Mouse (Mus musculus): ENCODE measurements at regions not wholly inside any gene's neighbourhood (a gene's known extent, or its start where the extent isn't known, plus 50 kb on each side); places are given as distances from the start of the nearest gene placed in this dataset.
"Not testable (repeated sequence)": the region's sequence is repeated elsewhere in the genome, so short reads cannot be mapped to it uniquely, and the experiment has no call there.

DNA sequence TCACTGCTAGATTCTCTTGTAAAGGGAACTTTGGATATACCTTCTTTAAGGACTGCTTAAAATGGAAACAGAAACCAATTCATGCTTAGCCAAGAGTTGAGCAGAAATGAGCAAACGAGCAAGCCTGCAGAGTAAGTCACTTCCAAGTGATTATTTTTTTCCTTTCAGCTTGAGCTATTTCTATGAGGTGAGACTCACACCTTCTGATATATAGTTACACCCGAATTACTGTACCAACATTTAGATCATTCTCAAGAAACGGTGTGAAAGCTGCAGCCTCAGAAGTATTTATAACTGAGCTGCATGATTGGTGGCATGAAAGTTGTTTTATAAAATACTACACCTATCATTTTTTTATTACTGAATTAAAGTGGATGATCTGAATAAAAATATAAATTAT lies 771.9 kb upstream of the 4930452B06Rik start:
- Histone ChIP-seq H3K4me3 (replicated peaks) (no peak overlapping the region), H3K27ac (no peak overlapping the region), H3K4me2 (no peak overlapping the region), H3K27me3 (replicated peaks) (no peaks in the 10 kb centered on the region), H3K9me3 (no peaks in the 10 kb centered on the region), H3K9ac (no peak overlapping the region), H3K4me1 (no peaks in the 10 kb centered on the region), H3K36me3 (no peaks in the 10 kb centered on the region)
- no peak for ATAC-seq (ENCODE audit: insufficient read depth, low FRiP score, low read depth)
- WGBS: 71% methylated on average over 3 of the region's 3 CpGs

GRCm38 (mm10) chr14:9435136-9435535 lies 769.1 kb upstream of the 4930452B06Rik start:
- H3K4me3 ChIP-seq (replicated peaks): no peak overlapping the region
- no peak overlapping the region for H3K4me2 ChIP-seq
- no peaks in the 10 kb centered on the region for H3K4me1 ChIP-seq
- WGBS: 81% methylated on average over 2 of the region's 2 CpGs
- no peak overlapping the region for H3K27ac ChIP-seq
- ATAC-seq (ENCODE audit: insufficient read depth, low FRiP score, low read depth): no peak
- no peaks in the 10 kb centered on the region for H3K36me3 ChIP-seq
- no peaks in the 10 kb centered on the region for H3K9me3 ChIP-seq
- no peak overlapping the region for H3K9ac ChIP-seq
- no peaks in the 10 kb centered on the region for H3K27me3 ChIP-seq (replicated peaks)

- H3K27me3 ChIP-seq (replicated peaks): no peaks in the 10 kb centered on the region
- H3K36me3 ChIP-seq: no peaks in the 10 kb centered on the region
- no peak overlapping the region for H3K4me3 ChIP-seq (replicated peaks)
- no peaks in the 10 kb centered on the region for H3K4me1 ChIP-seq
- no peak overlapping the region for H3K27ac ChIP-seq
- 24% methylated on average over 1 of the region's 1 CpGs for WGBS
- no peak overlapping the region for H3K9ac ChIP-seq
- no peaks in the 10 kb centered on the region for H3K9me3 ChIP-seq
- H3K4me2 ChIP-seq: no peak overlapping the region
- ATAC-seq (ENCODE audit: insufficient read depth, low FRiP score, low read depth): no peak
Measured at GRCm38 (mm10) chr14:9433081-9433590, 767.1 kb upstream of the 4930452B06Rik start.

GRCm38 (mm10) chr14:9431798-9432197 lies 765.8 kb upstream of the 4930452B06Rik start:
- no peak overlapping the region for H3K4me3 ChIP-seq (replicated peaks)
- H3K4me1 ChIP-seq: no peaks in the 10 kb centered on the region
- no peak overlapping the region for H3K27ac ChIP-seq
- no peak overlapping the region for H3K4me2 ChIP-seq
- H3K36me3 ChIP-seq: no peaks in the 10 kb centered on the region
- H3K27me3 ChIP-seq (replicated peaks): no peaks in the 10 kb centered on the region
- no peak for ATAC-seq (ENCODE audit: insufficient read depth, low FRiP score, low read depth)
- WGBS: 87% methylated on average over 2 of the region's 2 CpGs
- H3K9me3 ChIP-seq: no peaks in the 10 kb centered on the region
- H3K9ac ChIP-seq: no peak overlapping the region

GRCm38 (mm10) chr14:9411822-9412403 lies 745.9 kb upstream of the 4930452B06Rik start:
- 53% methylated on average over 4 of the region's 4 CpGs for WGBS
- no peak overlapping the region for H3K27ac ChIP-seq
- H3K27me3 ChIP-seq (replicated peaks): no peaks in the 10 kb centered on the region
- no peaks in the 10 kb centered on the region for H3K4me1 ChIP-seq
- no peaks in the 10 kb centered on the region for H3K36me3 ChIP-seq
- H3K9ac ChIP-seq: no peak overlapping the region
- no peak overlapping the region for H3K4me3 ChIP-seq (replicated peaks)
- ATAC-seq (ENCODE audit: insufficient read depth, low FRiP score, low read depth): no peak
- H3K4me2 ChIP-seq: no peak overlapping the region
- H3K9me3 ChIP-seq: no peaks in the 10 kb centered on the region

DNA sequence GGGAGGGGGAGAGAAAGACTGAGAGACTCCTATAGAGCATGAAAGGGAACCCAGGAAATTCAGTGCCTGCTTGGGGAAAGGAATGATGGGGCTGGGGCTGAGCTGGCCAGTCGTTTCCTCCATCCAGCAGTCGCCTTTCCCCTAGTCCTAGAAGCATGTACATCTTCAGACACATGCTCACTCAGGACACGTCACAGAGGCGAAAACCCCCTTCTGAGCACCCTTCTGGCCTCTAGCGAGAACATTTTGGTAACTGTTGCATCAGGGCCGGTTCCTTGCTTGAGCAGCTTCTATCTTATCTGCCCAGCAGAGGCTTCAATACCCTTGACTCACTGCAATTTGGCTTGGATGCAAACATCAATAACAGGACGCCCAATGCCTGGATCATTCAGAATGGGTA lies 737.6 kb upstream of the 4930452B06Rik start:
- no peaks in the 10 kb centered on the region for H3K4me1 ChIP-seq
- no peaks in the 10 kb centered on the region for H3K27me3 ChIP-seq (replicated peaks)
- H3K27ac ChIP-seq: no peak overlapping the region
- H3K9me3 ChIP-seq: no peaks in the 10 kb centered on the region
- no peaks in the 10 kb centered on the region for H3K36me3 ChIP-seq
- no peak overlapping the region for H3K4me2 ChIP-seq
- H3K9ac ChIP-seq: no peak overlapping the region
- ATAC-seq (ENCODE audit: insufficient read depth, low FRiP score, low read depth): no peak
- no peak overlapping the region for H3K4me3 ChIP-seq (replicated peaks)
- 87% methylated on average over 7 of the region's 7 CpGs for WGBS

DNA sequence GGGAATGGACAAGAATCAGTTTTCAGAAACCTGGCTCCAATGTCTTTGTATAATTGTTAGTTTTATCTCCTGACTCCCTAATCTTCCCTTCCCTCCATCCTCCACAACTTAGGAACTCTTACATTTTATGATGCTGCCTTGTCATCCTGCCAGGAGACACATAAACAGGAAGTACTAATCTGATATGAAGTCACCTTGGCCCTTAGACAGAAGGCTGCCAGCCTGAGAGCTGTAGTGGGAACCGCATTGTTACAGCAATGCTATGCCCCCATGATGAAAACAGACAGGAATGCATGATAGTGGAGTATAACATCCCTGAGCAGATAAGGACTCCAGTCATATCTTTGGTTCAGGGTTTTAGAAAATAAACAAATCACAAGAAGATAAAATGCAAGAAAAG lies 734.8 kb upstream of the 4930452B06Rik start:
- no peaks in the 10 kb centered on the region for H3K9me3 ChIP-seq
- ATAC-seq (ENCODE audit: insufficient read depth, low FRiP score, low read depth): no peak
- 64% methylated on average over 1 of the region's 1 CpGs for WGBS

GRCm38 (mm10) chr14:9393271-9393771 lies 727.3 kb upstream of the 4930452B06Rik start:
- no peaks in the 10 kb centered on the region for H3K9me3 ChIP-seq
- H3K36me3 ChIP-seq: no peaks in the 10 kb centered on the region
- no peaks in the 10 kb centered on the region for H3K4me1 ChIP-seq
- WGBS: 16% methylated on average over 4 of the region's 4 CpGs
- H3K4me2 ChIP-seq: no peak overlapping the region
- no peak overlapping the region for H3K9ac ChIP-seq
- H3K27me3 ChIP-seq (replicated peaks): no peaks in the 10 kb centered on the region
- H3K27ac ChIP-seq: no peak overlapping the region
- no peak for ATAC-seq (ENCODE audit: insufficient read depth, low FRiP score, low read depth)
- no peak overlapping the region for H3K4me3 ChIP-seq (replicated peaks)

More for the DNA sequence above, 734.8 kb upstream of the 4930452B06Rik start:
- H3K4me3 ChIP-seq (replicated peaks): no peak overlapping the region
- H3K9ac ChIP-seq: no peak overlapping the region
- no peaks in the 10 kb centered on the region for H3K4me1 ChIP-seq
- H3K36me3 ChIP-seq: no peaks in the 10 kb centered on the region
- no peak overlapping the region for H3K27ac ChIP-seq
- H3K4me2 ChIP-seq: no peak overlapping the region
- no peaks in the 10 kb centered on the region for H3K27me3 ChIP-seq (replicated peaks)

DNA sequence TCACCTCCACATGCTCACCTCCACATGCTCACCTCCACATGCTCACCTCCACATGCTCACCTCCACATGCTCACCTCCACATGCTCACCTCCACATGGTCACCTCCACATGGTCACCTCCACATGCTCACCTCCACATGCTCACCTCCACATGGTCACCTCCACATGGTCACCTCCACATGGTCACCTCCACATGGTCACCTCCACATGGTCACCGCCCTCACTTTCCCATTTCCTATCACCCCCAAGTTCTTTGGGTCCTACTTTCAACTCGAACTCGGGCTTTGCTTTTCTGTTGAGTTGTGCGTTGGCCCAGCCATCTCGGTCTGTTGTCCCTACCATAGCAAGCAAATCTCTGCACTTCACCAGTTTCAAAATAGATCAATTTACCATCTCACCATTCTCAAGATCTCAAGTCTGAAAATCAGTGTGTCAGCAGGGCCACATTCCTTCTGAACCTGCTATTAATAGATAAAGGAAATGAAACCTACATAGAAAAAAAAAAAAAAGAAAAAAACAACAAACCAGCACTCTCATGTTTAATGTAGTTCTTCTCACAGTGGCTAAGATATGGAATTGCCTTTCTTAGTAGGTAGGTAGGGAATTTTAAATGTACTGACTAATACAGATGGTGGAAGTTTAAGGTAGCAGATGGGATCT lies 724.0 kb upstream of the 4930452B06Rik start:
- H3K27ac ChIP-seq; ATAC-seq (ENCODE audit: insufficient read depth, low FRiP score, low read depth): not testable (repeated sequence)
- 93% methylated on average over 5 of the region's 5 CpGs for WGBS

GRCm38 (mm10) chr14:9389180-9389579 lies 723.1 kb upstream of the 4930452B06Rik start:
- no peaks in the 10 kb centered on the region for H3K4me1 ChIP-seq
- H3K9me3 ChIP-seq: no peaks in the 10 kb centered on the region
- ATAC-seq (ENCODE audit: insufficient read depth, low FRiP score, low read depth): no peak
- WGBS: 75% methylated on average over 7 of the region's 7 CpGs
- no peak overlapping the region for H3K9ac ChIP-seq
- H3K4me2 ChIP-seq: no peak overlapping the region
- H3K27me3 ChIP-seq (replicated peaks): no peaks in the 10 kb centered on the region
- no peak overlapping the region for H3K4me3 ChIP-seq (replicated peaks)
- no peak overlapping the region for H3K27ac ChIP-seq
- H3K36me3 ChIP-seq: no peaks in the 10 kb centered on the region

More for the DNA sequence above, 724.0 kb upstream of the 4930452B06Rik start:
- H3K9ac ChIP-seq; H3K36me3 ChIP-seq; H3K9me3 ChIP-seq; H3K27me3 ChIP-seq (replicated peaks); H3K4me2 ChIP-seq; H3K4me1 ChIP-seq; H3K4me3 ChIP-seq (replicated peaks): not testable (repeated sequence)

All from stomach, embryonic 15.5 days (tissue).